Mouse (Mus musculus): ENCODE measurements around the gene Repin1. TPM values are rescaled to one million over a fixed set of nuclear protein-coding genes. Genes with fewer than 3 reads are reported as not detected.
A peak's percentile ranks its signal among the peaks of the same experiment; 100 is the strongest.

Repin1 gene
- total and polyA plus RNA-seq, 3 experiments: 10.7 to 28.0 (median 12.8) TPM

- no peaks in the 10 kb centered on the region for H3K79me2 ChIP-seq (replicated peaks; ENCODE audit: control insufficient read depth, extremely low read depth, insufficient read depth, poor library complexity, severe bottlenecking)
- H3K27me3 ChIP-seq (replicated peaks): no peaks in the 10 kb centered on the region
- DNase-seq (ENCODE audit: extremely low read depth): no peak
- dilution Hi-C loops (cut with MboI; ENCODE audit: extremely low pct_ligation_motif_present, extremely low pct_unique_long_range_greater_than_20kb, low sequenced_read_pairs): no loop called here
- in situ Hi-C loops (cut with MboI; ENCODE audit: low pct_ligation_motif_present, low pct_unique_long_range_greater_than_20kb, low sequenced_read_pairs): no loop called here
- peak overlapping the region; percentile 48 for H3K4me2 ChIP-seq (ENCODE audit: insufficient read depth, low read depth, poor library complexity, severe bottlenecking)
- no peaks in the 10 kb centered on the region for H3K9me3 ChIP-seq (replicated peaks; ENCODE audit: low read length)
- TF ChIP-seq CTCF (conservative IDR thresholded peaks at IDR 0.05 in 1 of 2, IDR thresholded peaks at IDR 0.05 in 1 of 2; ENCODE audit: low read depth in 2 of 2, low read length in 2 of 2) (peak in 1 of 2 experiments; percentile 56; a peak in 2 of 4 replicates), SIN3A (IDR thresholded peaks at IDR 0.05; ENCODE audit: low read length) (no peak), SMC3 (IDR thresholded peaks at IDR 0.05; ENCODE audit: low read depth, low read length) (0 out of 2 replicates have a peak, but pooled peaks have one; percentile 7), MXI1 (IDR thresholded peaks at IDR 0.05; ENCODE audit: low read depth, low read length) (no peak), RCOR1 (conservative IDR thresholded peaks at IDR 0.05; ENCODE audit: low read depth, low read length) (no peak), ZMIZ1 (IDR thresholded peaks at IDR 0.05; ENCODE audit: low read depth, low read length) (peak; percentile 22; the same call in 1 of the 2 replicates), CHD2 (IDR thresholded peaks at IDR 0.05; ENCODE audit: low read length) (0 out of 2 replicates have a peak, but pooled peaks have one; percentile 19), POLR2AphosphoS2 (IDR thresholded peaks at IDR 0.05; ENCODE audit: low read depth, low read length) (no peak), RAD21 (IDR thresholded peaks at IDR 0.05; ENCODE audit: low read depth, low read length) (peak; percentile 24)
- H3K36me3 ChIP-seq (replicated peaks in 1 of 2; ENCODE audit: control insufficient read depth in 1 of 2, insufficient read depth in 1 of 2, low read length in 1 of 2): peaks cover 18 to 42% of the 10 kb centered on the region in 2 experiments
- H3K4me1 ChIP-seq (ENCODE audit: control insufficient read depth in 1 of 2, insufficient read depth in 2 of 2): peaks cover 13 to 39% of the 10 kb centered on the region in 2 experiments
- H3K27ac ChIP-seq (ENCODE audit: insufficient read depth, low read depth): no peak overlapping the region
- H3K4me3 ChIP-seq (replicated peaks in 1 of 3; ENCODE audit: low read depth in 2 of 3, low read length in 2 of 3, poor library complexity in 1 of 3): peak overlapping the region; percentile 65 to 96 (median 84)
- H3K9ac ChIP-seq (ENCODE audit: insufficient read depth, low read depth): peak overlapping the region; percentile 93
Measured at GRCm38 (mm10) chr6:48623460-48623859, 29.8 kb downstream of the Repin1 start.

- TF ChIP-seq EP300 (IDR thresholded peaks at IDR 0.05; ENCODE audit: low read length) (no peak), RCOR1 (conservative IDR thresholded peaks at IDR 0.05; ENCODE audit: low read depth, low read length) (no peak), SIN3A (IDR thresholded peaks at IDR 0.05; ENCODE audit: low read length) (no peak), IRF4 (IDR thresholded peaks at IDR 0.05; ENCODE audit: low read depth, low read length) (no peak), RAD21 (IDR thresholded peaks at IDR 0.05; ENCODE audit: low read depth, low read length) (no peak), CHD1 (IDR thresholded peaks at IDR 0.05; ENCODE audit: low read depth, low read length) (no peak), BHLHE40 (IDR thresholded peaks at IDR 0.05; ENCODE audit: low read depth, low read length) (no peak), MEF2A (IDR thresholded peaks at IDR 0.05; ENCODE audit: borderline replicate concordance, low read depth, low read length) (no peak), E2F4 (IDR thresholded peaks at IDR 0.05; ENCODE audit: insufficient replicate concordance, low read depth, low read length) (no peak), JUN (IDR thresholded peaks at IDR 0.05; ENCODE audit: insufficient read depth, low read depth, low read length) (no peak), NELFE (IDR thresholded peaks at IDR 0.05; ENCODE audit: low read depth, low read length) (no peak)
- dilution Hi-C loops (cut with MboI; ENCODE audit: extremely low pct_ligation_motif_present, extremely low pct_unique_long_range_greater_than_20kb, low sequenced_read_pairs) (loop anchor here (25.0 kb wide), 1 partner anchor 136 kb away; the partner anchor contains the start of gene Gimap3), in situ Hi-C loops (cut with MboI; ENCODE audit: low pct_ligation_motif_present, low pct_unique_long_range_greater_than_20kb, low sequenced_read_pairs) (loop anchor here (5.0 to 25.0 kb wide), 2 partner anchors 69 to 336 kb away; partner anchors contain the start of gene Doxl2)
- no peak within 1 kb of the TSS for H3K27ac ChIP-seq (ENCODE audit: insufficient read depth, low read depth)
- peak within 1 kb of the TSS; percentile 62 for H3K9ac ChIP-seq (ENCODE audit: insufficient read depth, low read depth)
- H3K79me2 ChIP-seq (replicated peaks; ENCODE audit: control insufficient read depth, extremely low read depth, insufficient read depth, poor library complexity, severe bottlenecking): no peaks in the 10 kb centered on the region; the same call in 1 of the 2 replicates
- H3K27me3 ChIP-seq (replicated peaks): no peaks in the 10 kb centered on the region
- peak within 1 kb of the TSS; percentile 61 for H3K4me2 ChIP-seq (ENCODE audit: insufficient read depth, low read depth, poor library complexity, severe bottlenecking)
- DNase-seq (ENCODE audit: extremely low read depth): no peak
- no peaks in the 10 kb centered on the region for H3K9me3 ChIP-seq (replicated peaks; ENCODE audit: low read length)
- peak within 1 kb of the TSS; percentile 55 to 65 (median 61) for H3K4me3 ChIP-seq (replicated peaks in 1 of 3; ENCODE audit: low read depth in 2 of 3, low read length in 2 of 3, poor library complexity in 1 of 3)
- H3K36me3 ChIP-seq (replicated peaks in 1 of 2; ENCODE audit: control insufficient read depth in 1 of 2, insufficient read depth in 1 of 2, low read length in 1 of 2): peaks cover 2 to 41% of the 10 kb centered on the region in 2 experiments
- peaks cover 10 to 28% of the 10 kb centered on the region in 2 experiments; a peak in 2 of 4 replicates for H3K4me1 ChIP-seq (ENCODE audit: control insufficient read depth in 1 of 2, insufficient read depth in 2 of 2)
Measured at GRCm38 (mm10) chr6:48626464-48626863, 32.8 kb downstream of the Repin1 start, which contains the start of gene AI854703. AI854703 (plus strand) TSS chr6:48626764.
